Mouse (Mus musculus) olfactory bulb, adult 2 months (tissue): ENCODE data around the gene Cenps. TPM values are rescaled to one million over a fixed set of nuclear protein-coding genes. Genes with fewer than 3 reads are reported as not detected.
A peak's percentile ranks its signal among the peaks of the same experiment; 100 is the strongest.
"Not testable (repeated sequence)": the region's sequence is repeated elsewhere in the genome, so short reads cannot be mapped to it uniquely, and the experiment has no call there.

ENCODE experiments used
- H3K27ac ChIP-seq: fragments of 200-500 bp; 2 replicates; pipeline ENCODE4 v1.5.1; 2012; ENCODE audit warnings: low read depth, low read length; ENCODE audit not compliant: insufficient read depth
- H3K4me1 ChIP-seq: fragments of 200-500 bp; 2 replicates; pipeline ENCODE4 v1.6.1; 2012; ENCODE audit warnings: low read length; ENCODE audit not compliant: control insufficient read depth, insufficient read depth
- H3K4me3 ChIP-seq: fragments of 200-500 bp; 2 replicates; pipeline ENCODE4 v1.5.1; 2012; ENCODE audit warnings: mild to moderate bottlenecking, low read depth, low read length, moderate library complexity; ENCODE audit not compliant: insufficient read depth
- CTCF ChIP-seq: fragments of 200-500 bp; IDR thresholded peaks from 2 replicates; pipeline ENCODE4 v1.5.1; 2012; ENCODE audit warnings: low read depth, mild to moderate bottlenecking, low read length, moderate library complexity; ENCODE audit not compliant: insufficient read depth
- POLR2A ChIP-seq: fragments of 200-500 bp; IDR thresholded peaks from 2 replicates; pipeline ENCODE4 v1.6.1; 2012; ENCODE audit warnings: mild to moderate bottlenecking, low read depth, low read length, moderate library complexity; ENCODE audit not compliant: insufficient read depth
- WGBS: fragments of 180-500 bp; shearing (Covaris S2); methylation state at CpG from one replicate; pipeline ENCODE4 v1.1.7; 2018; 5-methylcytosine and 5-hydroxymethylcytosine counted together
- polyA plus RNA-seq: library from polyadenylated mRNA; stranded (reverse); fragments of >200 nt; gene quantifications from 2 replicates; pipeline ENCODE4 v1.2.4, GENCODE M21; 2012; ENCODE audit warnings: low replicate concordance; ENCODE audit not compliant: missing spikeins, insufficient read depth, insufficient read length

Cenps gene
- polyA plus RNA-seq, 1 experiment = not detected

- Histone ChIP-seq H3K4me1 (peaks cover 23% of the 10 kb centered on the region), H3K4me3 (no peak overlapping the region), H3K27ac (no peak overlapping the region)
- 90% methylated on average over 23 of the region's 23 CpGs for WGBS
- TF ChIP-seq CTCF = no peak
- no peak for TF ChIP-seq POLR2A
Observed at GRCm38 (mm10) chr4:149131021-149131752, 6.2 kb downstream of the Cenps start.

- no peak for TF ChIP-seq CTCF
- no peak for TF ChIP-seq POLR2A
- H3K4me1 ChIP-seq = peaks cover 29% of the 10 kb centered on the region
- WGBS = 78% methylated on average over 18 of the region's 18 CpGs
Observed at GRCm38 (mm10) chr4:149128467-149128866, 9.0 kb downstream of the Cenps start.

GRCm38 (mm10) chr4:149126663-149127062, 10.8 kb downstream of the Cenps start, which contains the start of gene Cort:
TSS of gene Cort (minus strand) at chr4:149126763.
- 32% methylated on average over 11 of the region's 11 CpGs for WGBS

More at GRCm38 (mm10) chr4:149128467-149128866, 9.0 kb downstream of the Cenps start:
- no peak overlapping the region for H3K27ac ChIP-seq
- H3K4me3 ChIP-seq = no peak overlapping the region

GRCm38 (mm10) chr4:149126115-149126509, 11.3 kb downstream of the Cenps start:
- Histone ChIP-seq H3K4me1 (peaks cover 29% of the 10 kb centered on the region), H3K4me3 (peak overlapping the region; percentile 16), H3K27ac (0 out of 2 replicates have a peak overlapping the region, but pooled peaks have one; percentile 17)
- TF ChIP-seq CTCF (no peak), POLR2A (no peak)
- 63% methylated on average over 6 of the region's 6 CpGs for whole genome bisulfite sequencing

More at GRCm38 (mm10) chr4:149126663-149127062, 10.8 kb downstream of the Cenps start, which contains the start of gene Cort:
- Histone ChIP-seq H3K4me3 (peak within 1 kb of the TSS; percentile 16), H3K4me1 (peaks cover 29% of the 10 kb centered on the region), H3K27ac (peak within 1 kb of the TSS; percentile 75)
- no peak for TF ChIP-seq CTCF
- TF ChIP-seq POLR2A = no peak

- no peak overlapping the region for H3K27ac ChIP-seq
- whole genome bisulfite sequencing = 49% methylated on average over 11 of the region's 11 CpGs
- no peak for TF ChIP-seq POLR2A
- no peak for TF ChIP-seq CTCF
- peaks cover 29% of the 10 kb centered on the region for H3K4me1 ChIP-seq
- H3K4me3 ChIP-seq = no peak overlapping the region
Observed at GRCm38 (mm10) chr4:149125341-149126114, 11.9 kb downstream of the Cenps start.

GRCm38 (mm10) chr4:149123432-149123831, 14.0 kb downstream of the Cenps start:
- H3K27ac ChIP-seq = no peak overlapping the region
- no peak for TF ChIP-seq POLR2A
- no peak for TF ChIP-seq CTCF
- 82% methylated on average over 5 of the region's 5 CpGs for WGBS
- H3K4me1 ChIP-seq = peaks cover 26% of the 10 kb centered on the region
- no peak overlapping the region for H3K4me3 ChIP-seq

GRCm38 (mm10) chr4:149119978-149120562, 17.4 kb downstream of the Cenps start:
- not testable (repeated sequence) for H3K27ac ChIP-seq, H3K4me1 ChIP-seq, H3K4me3 ChIP-seq
- WGBS = 75% methylated on average over 12 of the region's 12 CpGs

GRCm38 (mm10) chr4:149103875-149104561, 33.4 kb downstream of the Cenps start, which contains the start of gene Dffa:
TSS of gene Dffa (plus strand) at chr4:149104146.
- H3K27ac ChIP-seq = 0 out of 2 replicates have a peak within 1 kb of the TSS, but pooled peaks have one; percentile 4

GRCm38 (mm10) chr4:149101456-149101855, 36.0 kb downstream of the Cenps start:
- Histone ChIP-seq H3K4me1 (peaks cover 15% of the 10 kb centered on the region), H3K4me3 (no peak overlapping the region), H3K27ac (no peak overlapping the region)
- TF ChIP-seq CTCF = no peak
- TF ChIP-seq POLR2A = no peak
- 74% methylated on average over 3 of the region's 3 CpGs for WGBS

More at GRCm38 (mm10) chr4:149103875-149104561, 33.4 kb downstream of the Cenps start, which contains the start of gene Dffa:
- WGBS = under 1% methylated on average over 35 of the region's 35 CpGs
- Histone ChIP-seq H3K4me3 (peak within 1 kb of the TSS; percentile 68), H3K4me1 (peaks cover 10% of the 10 kb centered on the region)
- TF ChIP-seq POLR2A (0 out of 2 replicates have a peak, but pooled peaks have one; percentile 36), CTCF (no peak)

GRCm38 (mm10) chr4:149100449-149100848, 37.0 kb downstream of the Cenps start:
- H3K4me3 ChIP-seq, H3K27ac ChIP-seq: not testable (repeated sequence)
- H3K4me1 ChIP-seq = peaks cover 12% of the 10 kb centered on the region
- WGBS = 86% methylated on average over 12 of the region's 12 CpGs
